Mouse (Mus musculus) embryonic facial prominence, embryonic 14.5 days (tissue): ENCODE measurements around the gene Fam104a. TPM values are rescaled to one million over a fixed set of nuclear protein-coding genes. Genes with fewer than 3 reads are reported as not detected.

Source experiments
- ATAC-seq: fragments of 200-750 bp; cut with Nextera tagmentation; 2 replicates; pipeline ENCODE4 v1.8.0; 2017; ENCODE audit warnings: low read depth, moderate number of reproducible peaks, moderate TSS enrichment
- DNase-seq: peaks from one replicate; pipeline ENCODE4 v3.0.0-alpha.2; 2015; ENCODE audit warnings: low spot score
- H3K27ac ChIP-seq: fragments of 300-500 bp; sonication (generic); replicated peaks from 2 replicates; pipeline ENCODE4 v1.5.1; 2014; ENCODE audit warnings: low read depth, mild to moderate bottlenecking, low read length, moderate library complexity
- H3K27me3 ChIP-seq: fragments of 300-500 bp; sonication (generic); replicated peaks from 2 replicates; pipeline ENCODE4 v1.6.1; 2014; ENCODE audit warnings: low read length; ENCODE audit not compliant: control insufficient read depth, insufficient read depth
- H3K36me3 ChIP-seq: fragments of 300-500 bp; sonication (generic); 2 replicates; pipeline ENCODE4 v1.6.1; 2014; ENCODE audit warnings: low read length, mixed read lengths; ENCODE audit not compliant: control insufficient read depth, insufficient read depth
- H3K4me1 ChIP-seq: fragments of 300-500 bp; sonication (generic); 2 replicates; pipeline ENCODE4 v1.6.1; 2014; ENCODE audit warnings: antibody characterized with exemption, low read length; ENCODE audit not compliant: control insufficient read depth, insufficient read depth
- H3K4me2 ChIP-seq: fragments of 300-500 bp; sonication (generic); 2 replicates; pipeline ENCODE4 v1.6.1; 2014; ENCODE audit warnings: low read depth, mild to moderate bottlenecking, low read length, moderate library complexity, mixed read lengths
- H3K4me3 ChIP-seq: fragments of 300-500 bp; sonication (generic); 2 replicates; pipeline ENCODE4 v1.5.1; 2014; ENCODE audit warnings: low read depth, mild to moderate bottlenecking, low read length
- H3K9ac ChIP-seq: fragments of 300-500 bp; sonication (generic); 2 replicates; pipeline ENCODE4 v1.6.1; 2014; ENCODE audit warnings: low read depth, mild to moderate bottlenecking, low read length, moderate library complexity, mixed read lengths
- H3K9me3 ChIP-seq: fragments of 300-500 bp; sonication (generic); 2 replicates; pipeline ENCODE4 v1.6.1; 2016; ENCODE audit warnings: low read length; ENCODE audit not compliant: control insufficient read depth
- WGBS: fragments of 180-500 bp; shearing (Covaris S2); extraction: QIAGEN DNeasy Blood & Tissue Kit; methylation state at CpG from one replicate; pipeline ENCODE4 v1.1.7; 2014; 5-methylcytosine and 5-hydroxymethylcytosine counted together
- polyA plus RNA-seq: library from polyadenylated mRNA; unstranded; fragments of >200 nt; fragmentation: Nextera tagmentation; extraction: Ambion mirVana; gene quantifications from 2 replicates; pipeline ENCODE4 v1.2.1, GENCODE M21; 2014

Fam104a gene
- polyA plus RNA-seq, 1 experiment from 2014 or later, result 48.6 TPM

GRCm38 (mm10) chr11:113678373-113678772, 5.6 kb downstream of the Fam104a start:
- peaks cover 28% of the 10 kb centered on the region for H3K36me3 ChIP-seq
- DNase-seq (no peak), ATAC-seq (no peak)
- peaks cover 4% of the 10 kb centered on the region; the same call in 1 of the 2 replicates for H3K4me1 ChIP-seq
- no peaks in the 10 kb centered on the region for H3K9me3 ChIP-seq
- no peak overlapping the region for H3K9ac ChIP-seq
- no peak overlapping the region for H3K27ac ChIP-seq
- no peak overlapping the region for H3K4me2 ChIP-seq
- 90% methylated on average over 8 of the region's 8 CpGs for WGBS
- H3K27me3 ChIP-seq, result no peaks in the 10 kb centered on the region
- no peak overlapping the region for H3K4me3 ChIP-seq

GRCm38 (mm10) chr11:113677378-113677777, 6.6 kb downstream of the Fam104a start:
- Histone ChIP-seq H3K27me3 (no peaks in the 10 kb centered on the region), H3K27ac (no peak overlapping the region), H3K36me3 (peaks cover 37% of the 10 kb centered on the region), H3K4me1 (peaks cover under 1% of the 10 kb centered on the region; the same call in 1 of the 2 replicates), H3K4me2 (no peak overlapping the region), H3K4me3 (no peak overlapping the region), H3K9me3 (no peaks in the 10 kb centered on the region), H3K9ac (no peak overlapping the region)
- ATAC-seq (no peak), DNase-seq (no peak)
- whole genome bisulfite sequencing, result 92% methylated on average over 2 of the region's 2 CpGs

GRCm38 (mm10) chr11:113676847-113677246, 7.1 kb downstream of the Fam104a start:
- no peak overlapping the region for H3K4me3 ChIP-seq
- no peaks in the 10 kb centered on the region for H3K4me1 ChIP-seq
- H3K4me2 ChIP-seq, result no peak overlapping the region
- no peaks in the 10 kb centered on the region for H3K9me3 ChIP-seq
- 0 out of 2 replicates have a peak, but pooled peaks have one; percentile 10 for ATAC-seq
- DNase-seq, result peak; percentile 53
- no peak overlapping the region for H3K9ac ChIP-seq
- H3K27ac ChIP-seq, result peak overlapping the region; percentile 28; the same call in 1 of the 2 replicates
- WGBS, result 67% methylated on average over 2 of the region's 2 CpGs
- H3K27me3 ChIP-seq, result no peaks in the 10 kb centered on the region
- H3K36me3 ChIP-seq, result peaks cover 43% of the 10 kb centered on the region

- no peak overlapping the region for H3K4me2 ChIP-seq
- no peaks in the 10 kb centered on the region for H3K27me3 ChIP-seq
- no peaks in the 10 kb centered on the region for H3K9me3 ChIP-seq
- H3K4me1 ChIP-seq, result no peaks in the 10 kb centered on the region
- H3K4me3 ChIP-seq, result no peak overlapping the region
- DNase-seq (no peak), ATAC-seq (peak; percentile 68; the same call in 1 of the 2 replicates)
- WGBS, result 89% methylated on average over 5 of the region's 5 CpGs
- no peak overlapping the region for H3K9ac ChIP-seq
- peaks cover 50% of the 10 kb centered on the region for H3K36me3 ChIP-seq
- H3K27ac ChIP-seq, result no peak overlapping the region
Observed at GRCm38 (mm10) chr11:113674595-113674994, 9.4 kb downstream of the Fam104a start.

GRCm38 (mm10) chr11:113673614-113674013, 10.3 kb downstream of the Fam104a start:
- Histone ChIP-seq H3K4me2 (no peak overlapping the region), H3K4me3 (no peak overlapping the region), H3K4me1 (no peaks in the 10 kb centered on the region), H3K27me3 (no peaks in the 10 kb centered on the region), H3K36me3 (peaks cover 53% of the 10 kb centered on the region), H3K27ac (no peak overlapping the region), H3K9ac (no peak overlapping the region), H3K9me3 (no peaks in the 10 kb centered on the region)
- 96% methylated on average over 4 of the region's 4 CpGs for WGBS
- no peak for ATAC-seq
- DNase-seq, result no peak

GRCm38 (mm10) chr11:113669711-113670110, 14.2 kb downstream of the Fam104a start:
- H3K9ac ChIP-seq, result no peak overlapping the region
- no peak overlapping the region for H3K27ac ChIP-seq
- 81% methylated on average over 4 of the region's 4 CpGs for WGBS
- H3K4me1 ChIP-seq, result no peaks in the 10 kb centered on the region
- H3K9me3 ChIP-seq, result no peaks in the 10 kb centered on the region
- no peaks in the 10 kb centered on the region for H3K27me3 ChIP-seq
- ATAC-seq (no peak), DNase-seq (no peak)
- H3K4me3 ChIP-seq, result no peak overlapping the region
- no peak overlapping the region for H3K4me2 ChIP-seq
- peaks cover 38% of the 10 kb centered on the region for H3K36me3 ChIP-seq

- ATAC-seq, result no peak
- no peaks in the 10 kb centered on the region for H3K9me3 ChIP-seq
- no peak overlapping the region for H3K4me3 ChIP-seq
- no peaks in the 10 kb centered on the region for H3K4me1 ChIP-seq
- no peak overlapping the region for H3K27ac ChIP-seq
- no peak overlapping the region for H3K9ac ChIP-seq
- no peaks in the 10 kb centered on the region for H3K27me3 ChIP-seq
- 91% methylated on average over 5 of the region's 5 CpGs for WGBS
- H3K36me3 ChIP-seq, result peaks cover 43% of the 10 kb centered on the region
- DNase-seq, result no peak
- H3K4me2 ChIP-seq, result no peak overlapping the region
Observed at GRCm38 (mm10) chr11:113668857-113669256, 15.1 kb downstream of the Fam104a start.

- no peaks in the 10 kb centered on the region for H3K27me3 ChIP-seq
- no peak overlapping the region for H3K27ac ChIP-seq
- DNase-seq, result no peak
Observed at GRCm38 (mm10) chr11:113667704-113668103, 16.3 kb downstream of the Fam104a start.

GRCm38 (mm10) chr11:113667122-113667521, 16.8 kb downstream of the Fam104a start:
- no peaks in the 10 kb centered on the region for H3K9me3 ChIP-seq
- no peak overlapping the region for H3K4me2 ChIP-seq
- DNase-seq, result no peak
- H3K4me1 ChIP-seq, result no peaks in the 10 kb centered on the region
- peaks cover 43% of the 10 kb centered on the region for H3K36me3 ChIP-seq
- WGBS, result 72% methylated on average over 2 of the region's 2 CpGs
- no peak overlapping the region for H3K9ac ChIP-seq
- no peak overlapping the region for H3K4me3 ChIP-seq
- 0 out of 2 replicates have a peak overlapping the region, but pooled peaks have one; percentile 15 for H3K27ac ChIP-seq
- no peak for ATAC-seq
- H3K27me3 ChIP-seq, result no peaks in the 10 kb centered on the region

More at GRCm38 (mm10) chr11:113667704-113668103, 16.3 kb downstream of the Fam104a start:
- WGBS, result 80% methylated on average over 4 of the region's 4 CpGs
- Histone ChIP-seq H3K4me1 (no peaks in the 10 kb centered on the region), H3K4me3 (no peak overlapping the region), H3K9me3 (no peaks in the 10 kb centered on the region), H3K4me2 (no peak overlapping the region), H3K9ac (no peak overlapping the region), H3K36me3 (peaks cover 42% of the 10 kb centered on the region)
- ATAC-seq, result no peak
